Mouse (Mus musculus) T-helper 1 cell (primary cell): Measurements from ENCODE around the gene Setd2.

ENCODE experiments used
- in situ Hi-C: fragments of 300-600 bp; cut with MboI, MseI; formaldehyde crosslinking; loops from one replicate; pipeline ENCODE4 v1.15.1; 2025; ENCODE audit warnings: high pct_unique_total_duplicates

The Setd2 gene

DNA sequence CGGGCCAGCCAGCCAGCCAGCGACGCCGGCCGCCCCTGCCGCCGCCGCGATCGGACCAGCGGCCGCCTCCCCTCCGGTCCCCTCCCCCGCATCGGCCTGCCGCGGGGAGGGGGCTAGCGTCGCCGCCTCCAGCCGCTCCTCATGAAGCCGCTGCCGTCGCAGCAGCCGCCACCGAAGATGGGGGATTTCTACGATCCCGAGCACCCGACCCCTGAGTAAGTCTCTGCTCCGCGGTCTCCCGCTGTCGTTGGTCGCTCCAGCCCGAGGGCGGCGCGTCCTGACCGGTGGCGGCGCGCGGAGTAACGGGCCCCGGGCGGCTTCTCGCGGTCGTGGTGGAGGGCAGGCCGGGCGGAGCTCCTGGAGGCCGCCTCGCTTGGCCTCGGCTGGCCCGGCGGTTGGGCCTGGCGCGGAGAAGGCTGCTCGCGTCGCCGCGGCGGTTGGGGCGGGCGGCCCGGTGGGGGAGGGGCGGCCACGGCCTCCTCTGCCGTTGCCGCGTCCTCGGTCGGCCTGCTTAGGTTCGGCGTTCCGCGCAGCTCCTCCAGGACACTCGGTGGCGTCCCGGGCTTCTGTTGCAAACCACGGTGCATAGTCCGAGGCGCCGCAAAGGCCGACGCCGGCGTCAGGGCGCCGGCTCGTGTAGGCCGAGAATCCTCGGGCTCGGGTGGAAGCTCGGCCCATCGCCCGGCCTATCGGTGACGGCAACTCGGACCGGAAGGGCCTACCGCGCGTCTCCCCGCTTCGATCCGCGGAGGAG lies at the start of gene Setd2:
Gene Setd2 (plus strand): TSS at position 60 of the 754 bp plus-strand sequence.
- in situ Hi-C loops = no loop called here

DNA sequence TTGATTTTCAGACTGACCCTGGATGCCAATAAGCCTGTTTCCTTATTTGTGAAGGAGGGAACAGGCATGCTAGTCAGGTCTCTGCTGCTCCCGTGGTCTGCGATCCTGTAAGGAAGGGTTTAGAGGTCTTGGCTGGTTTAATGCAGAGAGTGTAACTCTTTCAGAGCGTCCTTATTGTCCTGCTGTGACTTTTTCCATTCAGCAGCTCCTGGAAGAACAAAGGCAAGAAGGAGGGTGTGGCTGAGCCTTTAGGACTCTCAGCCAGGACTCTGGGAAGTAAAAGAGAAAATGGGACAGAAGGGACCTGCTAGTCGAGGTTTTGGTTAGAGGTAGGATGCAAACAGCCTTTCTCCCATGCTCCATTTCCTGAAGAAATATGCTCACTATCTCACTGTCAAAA lies 43.6 kb upstream of the Setd2 start:
- in situ Hi-C loops = no loop called here

DNA sequence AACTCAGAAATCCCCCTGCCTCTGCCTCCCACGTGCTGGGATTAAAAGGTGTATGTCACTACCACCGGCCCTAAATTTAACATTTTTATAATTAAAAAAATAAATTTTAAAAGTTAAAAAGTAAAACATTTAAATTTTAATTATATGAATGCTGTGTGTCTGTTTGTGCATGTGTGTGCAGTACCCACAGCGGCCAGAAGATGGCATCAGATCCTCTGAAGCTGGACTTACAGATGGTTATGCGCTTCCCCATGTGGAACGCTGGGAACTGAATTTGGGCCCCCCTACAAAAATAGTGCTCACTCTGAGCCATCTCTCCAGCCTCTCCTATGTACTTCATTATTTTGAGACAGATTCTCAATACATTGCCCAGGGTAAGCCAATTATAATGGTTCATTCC lies 41.5 kb upstream of the Setd2 start:
- in situ Hi-C loops = no loop called here

DNA sequence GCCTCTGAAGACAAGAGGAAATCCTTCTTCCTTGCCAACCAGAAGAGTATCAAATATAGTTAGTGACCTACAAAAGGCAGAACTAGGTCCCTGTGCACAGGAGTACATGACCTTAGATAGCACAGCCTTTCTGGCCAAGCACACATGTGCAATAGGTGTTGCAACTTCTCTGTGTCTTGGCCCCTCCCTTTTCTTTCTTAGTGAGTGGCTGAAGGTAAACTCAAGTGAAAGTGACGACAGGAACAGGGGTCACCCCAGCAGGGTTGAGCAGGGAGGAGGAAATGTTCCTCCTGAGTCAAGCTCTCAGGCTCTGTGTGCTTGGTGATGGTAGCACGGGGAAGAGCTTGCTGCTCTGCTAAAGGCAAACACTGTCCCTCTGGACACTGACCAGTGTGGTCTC lies 6.7 kb upstream of the Setd2 start:
- in situ Hi-C loops = no loop called here

DNA sequence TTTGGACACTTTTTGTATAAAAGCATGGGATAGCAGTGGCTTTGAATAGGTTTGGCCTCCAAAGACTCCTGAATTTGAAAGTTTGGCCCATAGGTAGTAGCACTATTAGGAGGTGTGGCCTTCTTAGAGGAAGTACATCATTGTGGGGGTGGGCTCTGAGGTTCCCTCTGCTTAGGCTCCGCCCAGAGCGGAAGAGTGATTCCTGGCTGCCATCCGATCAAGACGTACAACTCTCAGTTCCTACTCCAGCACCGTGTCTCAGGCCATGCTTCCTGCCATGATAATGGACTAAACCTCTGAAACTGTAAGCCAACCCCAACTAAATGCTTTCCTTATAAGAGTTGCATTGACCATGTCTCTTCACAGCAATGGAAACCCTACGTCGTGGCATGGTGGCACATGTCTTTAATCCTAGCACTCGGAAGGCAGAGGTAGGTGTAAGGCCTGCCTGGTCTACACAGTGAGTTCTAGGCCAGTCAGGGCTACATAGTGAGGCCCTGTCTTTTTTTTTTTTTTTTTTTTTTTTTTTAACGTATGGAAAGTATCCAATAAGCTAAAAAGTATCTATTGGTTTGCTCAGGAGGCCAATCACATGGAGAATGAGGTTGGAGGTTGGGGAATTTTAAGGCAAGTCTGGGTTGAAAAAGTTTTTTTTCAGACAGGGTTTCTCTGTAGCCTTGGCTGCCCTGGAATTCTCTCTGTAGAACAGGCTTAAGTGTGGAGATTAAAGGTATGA lies 3.2 kb upstream of the Setd2 start:
- in situ Hi-C loops = no loop called here

DNA sequence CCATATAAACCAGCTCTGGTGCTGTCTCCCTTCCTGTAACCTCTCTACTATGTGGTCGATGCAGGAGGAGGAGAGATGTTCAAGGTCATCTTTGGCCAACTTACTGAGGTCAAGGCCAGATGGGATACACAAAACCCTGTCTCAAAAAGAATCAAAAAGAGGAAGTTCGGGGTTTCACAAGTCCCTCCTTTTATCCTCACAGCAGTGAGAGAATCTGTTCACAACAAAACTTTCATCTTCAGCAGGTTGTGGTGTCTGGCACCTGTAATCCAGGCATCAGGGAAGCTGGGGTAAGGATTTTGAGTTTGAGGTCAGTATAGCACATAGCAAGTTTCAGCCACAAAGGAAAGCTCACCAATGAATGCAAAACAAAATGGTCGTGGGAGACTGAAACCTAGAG lies 1.7 kb upstream of the Setd2 start:
- in situ Hi-C loops = no loop called here

DNA sequence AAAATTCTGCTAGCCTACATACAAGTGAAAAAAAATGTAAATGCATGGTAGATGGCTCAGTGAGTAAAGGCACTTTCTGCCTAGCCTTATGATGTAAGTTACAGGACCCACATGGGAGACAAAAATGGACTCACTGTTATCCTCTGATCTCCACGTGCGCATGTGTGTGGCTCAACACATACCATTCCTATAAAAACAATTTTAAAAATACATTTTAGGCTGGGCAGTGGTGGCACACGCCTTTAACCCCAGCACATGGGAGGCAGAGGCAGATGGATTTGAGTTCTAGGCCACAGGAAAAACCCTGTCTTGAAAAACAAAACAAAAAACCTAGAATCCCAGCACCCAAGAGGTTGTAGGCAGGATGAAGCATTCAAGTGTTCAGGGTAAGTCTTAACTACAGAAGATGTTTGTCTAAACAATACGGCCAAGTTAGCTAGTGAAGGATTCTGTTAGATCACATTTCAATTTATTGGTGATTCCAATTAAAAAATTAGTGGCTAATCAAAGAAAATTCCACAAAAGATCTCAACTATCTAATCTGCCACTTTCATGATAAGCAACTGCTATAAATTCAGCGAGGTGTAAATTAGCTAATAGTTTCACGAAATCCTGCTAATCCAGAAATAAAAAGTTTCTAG lies 1.1 kb upstream of the Setd2 start:
- in situ Hi-C loops = no loop called here

DNA sequence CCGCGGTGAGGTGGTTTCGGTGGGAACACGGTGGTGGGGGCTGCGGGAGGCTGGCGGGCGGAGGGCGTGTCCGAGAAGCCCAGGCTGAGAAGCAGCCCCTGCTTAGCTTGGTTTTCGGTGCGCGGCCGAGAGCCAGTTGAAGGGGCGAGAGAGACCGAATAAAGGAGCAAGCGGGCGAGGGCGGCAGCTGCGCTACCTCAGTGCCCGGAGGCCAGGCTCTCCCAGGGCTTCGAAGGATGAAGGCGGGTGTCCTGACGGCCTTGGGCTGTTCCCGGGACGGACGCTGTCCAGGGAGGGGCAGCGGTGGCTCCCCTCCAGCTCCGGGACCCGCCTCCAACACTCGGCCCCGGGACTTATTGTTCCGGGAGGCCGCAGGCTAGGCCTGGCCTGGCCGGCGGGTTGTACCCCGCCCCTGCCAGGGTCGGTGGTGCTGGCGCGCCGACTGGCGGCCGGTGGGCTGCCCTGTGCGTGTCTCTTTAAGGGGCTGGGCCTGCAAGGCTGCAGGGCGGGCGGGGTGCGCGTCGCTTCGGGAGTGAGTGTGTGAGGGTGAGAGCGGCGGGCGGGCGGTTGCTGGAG lies 395 bp upstream of the Setd2 start:
- in situ Hi-C loops = no loop called here

DNA sequence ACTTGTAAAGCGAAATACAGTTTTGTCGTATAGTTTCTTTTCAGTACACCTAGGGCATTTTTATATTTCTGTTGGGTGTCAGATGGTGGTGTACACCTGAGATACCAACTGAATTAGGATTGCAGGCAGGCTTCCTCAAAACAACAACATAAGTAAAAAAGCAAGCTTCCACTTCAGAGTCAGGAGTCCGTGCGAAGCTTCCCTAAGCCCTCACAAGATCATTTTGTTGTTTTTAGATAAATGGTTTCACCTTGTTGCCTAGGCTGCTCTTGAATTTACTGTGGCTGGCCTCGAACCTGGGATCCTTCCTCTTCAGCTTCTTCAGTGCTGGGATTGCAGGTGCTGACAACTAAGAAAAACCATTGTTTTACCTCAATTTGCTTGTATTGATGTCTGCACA lies 1.2 kb downstream of the Setd2 start:
- in situ Hi-C loops = no loop called here

DNA sequence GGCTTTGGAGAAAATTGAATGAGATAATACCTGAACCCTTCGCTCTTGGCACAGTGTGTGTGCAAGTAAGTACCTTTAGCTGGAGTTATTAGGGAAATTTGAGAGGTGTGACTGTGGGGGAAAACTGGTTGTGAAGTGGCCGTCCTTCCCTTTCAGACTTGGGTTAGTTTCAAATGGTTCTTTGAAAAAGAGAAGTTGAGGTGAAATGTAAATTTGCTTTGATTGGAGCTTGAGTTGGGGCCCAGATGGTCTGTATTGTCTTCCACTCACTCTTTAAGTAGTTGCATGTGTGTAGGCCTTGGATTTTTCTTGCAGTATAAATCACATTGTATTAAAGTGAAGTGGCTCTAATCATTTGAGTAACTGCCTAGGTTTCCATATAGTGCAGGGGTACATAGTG lies 2.7 kb downstream of the Setd2 start:
- in situ Hi-C loops = no loop called here

DNA sequence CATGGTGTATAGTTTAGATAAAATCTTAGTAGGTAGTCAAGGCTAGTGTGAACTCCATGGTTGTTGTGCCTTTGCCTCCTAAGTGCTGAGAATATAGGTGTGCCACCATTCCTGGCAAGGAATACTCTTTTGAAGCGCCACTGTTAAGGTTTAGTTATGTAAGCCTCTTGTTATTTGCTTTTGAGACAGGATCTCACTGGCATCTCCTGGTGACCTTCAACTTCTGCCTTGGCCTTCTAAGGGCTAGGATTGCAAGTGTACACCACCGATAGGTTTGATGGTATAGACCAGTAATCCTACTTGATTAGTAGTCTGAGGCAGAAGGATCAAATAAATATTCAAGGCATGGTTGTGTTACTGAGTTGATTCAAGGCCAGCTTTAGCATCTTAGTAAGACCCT lies 4.2 kb downstream of the Setd2 start:
- in situ Hi-C loops = no loop called here

DNA sequence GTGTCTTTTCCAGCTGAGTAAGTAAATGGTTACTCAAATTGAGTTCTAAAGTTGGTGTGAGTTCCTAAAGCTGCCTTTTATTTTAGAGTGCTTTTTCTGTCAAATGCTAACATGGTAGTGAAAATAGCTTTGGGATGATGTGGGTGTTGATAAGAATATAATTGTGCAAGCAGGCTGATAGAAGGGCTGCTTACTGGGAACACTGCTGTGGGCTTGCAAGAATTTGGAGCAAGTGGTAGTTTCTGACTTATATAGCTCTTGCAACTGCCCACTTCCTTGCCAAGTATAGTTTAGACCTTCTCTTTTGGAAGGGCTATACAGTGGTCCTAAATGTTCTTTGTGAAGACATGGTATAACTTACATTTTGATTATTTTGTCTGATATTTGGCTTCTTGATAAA lies 6.1 kb downstream of the Setd2 start:
- in situ Hi-C loops = no loop called here

DNA sequence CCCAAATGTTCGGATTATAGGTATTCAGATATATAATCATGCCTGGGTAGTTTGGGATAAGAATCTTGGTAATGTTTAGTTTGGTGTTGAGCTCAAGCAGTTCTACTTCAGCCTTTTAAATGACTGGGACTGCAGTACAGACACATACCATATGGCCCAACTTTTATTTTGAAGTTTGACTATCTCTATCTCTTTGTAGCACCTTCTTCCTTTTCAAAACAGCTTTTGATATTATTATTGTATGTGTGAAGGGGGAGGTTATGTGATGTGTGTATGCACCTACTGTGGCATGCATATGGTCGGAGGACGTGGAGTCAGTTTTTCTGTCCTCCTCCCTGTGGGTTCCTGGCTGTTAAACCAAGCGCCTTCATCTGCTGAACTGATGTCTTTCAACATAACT lies 9.6 kb downstream of the Setd2 start:
- in situ Hi-C loops = no loop called here

DNA sequence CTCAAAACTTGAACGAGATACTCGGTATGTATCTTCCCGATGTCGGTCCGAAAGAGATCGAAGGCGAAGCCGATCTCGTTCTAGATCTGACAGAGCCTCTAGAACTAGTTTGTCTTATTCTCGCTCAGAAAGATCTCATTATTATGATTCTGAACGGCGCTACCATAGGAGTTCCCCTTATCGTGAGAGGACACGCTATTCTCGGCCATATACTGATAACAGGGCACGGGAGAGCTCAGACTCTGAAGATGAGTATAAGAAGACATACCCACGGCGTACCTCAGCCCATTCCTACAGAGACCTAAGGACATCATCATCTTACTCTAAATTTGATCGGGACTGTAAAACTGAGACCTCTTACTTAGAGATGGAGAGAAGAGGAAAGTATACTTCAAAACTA lies 15.9 kb downstream of the Setd2 start:
- in situ Hi-C loops = no loop called here

DNA sequence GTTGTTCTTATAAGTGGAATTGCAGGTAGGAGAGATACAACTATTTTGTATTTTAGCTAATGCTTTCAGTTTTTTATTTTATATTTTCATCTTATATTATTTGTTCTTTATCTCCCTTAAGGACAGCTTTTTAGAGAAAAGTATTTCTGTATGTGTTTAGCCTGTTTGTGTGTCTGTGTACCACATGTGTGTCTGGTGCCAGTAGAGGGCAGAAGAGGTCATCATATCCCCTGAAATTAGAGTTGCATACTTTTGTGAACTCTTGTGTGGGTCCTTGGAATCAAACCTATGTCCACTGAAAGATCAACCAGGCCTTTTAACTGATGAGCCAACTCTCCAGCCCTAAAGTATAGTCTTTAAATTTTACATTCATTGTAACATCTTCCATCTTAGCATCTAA lies 35.9 kb downstream of the Setd2 start:
- in situ Hi-C loops = no loop called here

DNA sequence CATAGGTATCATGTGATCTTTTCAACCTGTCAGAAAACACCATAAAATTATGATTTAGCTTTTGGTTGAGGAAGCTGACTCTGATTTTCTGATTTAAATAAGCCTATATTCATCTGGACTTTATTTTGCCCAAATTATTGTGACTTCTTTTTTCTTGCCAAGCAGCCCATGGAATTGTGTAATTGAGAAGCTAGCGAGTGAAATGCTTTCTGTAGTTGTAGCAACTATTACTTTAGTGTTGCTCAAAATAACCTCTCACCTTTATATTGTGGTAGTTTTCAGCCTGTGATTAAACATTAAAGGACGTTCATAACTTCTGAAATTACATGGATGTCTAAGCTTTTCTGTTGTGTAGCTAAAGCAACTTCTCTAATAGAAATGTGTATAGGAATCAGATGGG lies 49.8 kb downstream of the Setd2 start:
- in situ Hi-C loops = no loop called here

DNA sequence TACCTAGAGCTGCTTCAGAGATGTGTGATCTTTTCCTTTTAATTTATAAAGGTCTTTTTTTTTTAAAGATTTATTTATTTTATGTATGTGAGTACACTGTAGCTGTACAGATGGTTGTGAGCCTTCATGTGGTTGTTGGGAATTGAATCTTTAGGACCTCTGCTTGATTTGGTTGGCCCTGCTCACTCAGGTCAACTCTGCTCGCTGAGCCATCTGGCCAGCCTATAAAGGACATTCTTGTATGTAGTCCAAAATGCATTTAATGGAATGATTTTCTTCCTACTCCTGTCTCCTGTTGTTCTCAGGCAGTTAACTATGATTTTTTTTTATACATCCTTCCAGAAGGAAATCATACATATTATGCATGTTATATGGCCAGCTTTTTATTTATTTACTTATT lies 51.1 kb downstream of the Setd2 start:
- in situ Hi-C loops = no loop called here

DNA sequence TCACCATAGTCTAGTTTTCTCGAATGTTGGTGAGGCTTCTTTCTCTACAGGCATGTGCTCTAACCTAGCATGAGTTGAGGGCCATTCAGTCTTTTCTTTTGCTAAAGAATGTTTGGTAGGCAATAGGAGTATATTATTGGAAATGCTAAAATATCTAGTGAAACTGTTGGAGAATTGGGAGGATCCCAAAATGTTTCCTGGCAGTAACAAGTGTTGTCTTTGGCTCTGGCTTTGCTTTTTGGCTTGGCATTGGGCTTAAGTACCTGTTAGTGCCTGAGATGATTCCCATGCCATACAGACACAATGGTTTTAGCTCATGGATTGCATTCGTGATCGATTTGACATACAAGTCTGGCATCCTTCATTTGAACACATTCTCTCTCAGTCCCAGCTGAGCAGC lies 79.1 kb downstream of the Setd2 start:
- in situ Hi-C loops = no loop called here

DNA sequence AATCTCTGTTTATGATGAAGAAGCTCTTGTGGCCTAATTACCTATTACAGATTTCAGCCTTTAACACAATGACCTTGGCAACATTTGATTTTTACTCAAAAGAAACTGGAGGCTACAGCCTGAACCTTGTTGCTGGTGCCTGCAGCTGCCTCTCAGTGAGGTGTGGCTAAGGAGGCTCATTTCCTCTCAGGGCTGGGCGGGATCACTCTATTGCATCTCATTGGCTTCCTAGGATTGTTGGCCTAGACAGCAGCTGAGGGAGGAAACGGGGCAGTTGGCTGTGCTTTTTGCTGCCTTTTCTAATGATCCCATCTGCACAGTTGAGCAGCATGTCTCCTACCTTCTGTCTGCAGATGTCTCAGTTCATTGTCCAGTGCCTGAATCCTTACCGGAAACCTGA lies 84.7 kb downstream of the Setd2 start:
- in situ Hi-C loops = no loop called here

DNA sequence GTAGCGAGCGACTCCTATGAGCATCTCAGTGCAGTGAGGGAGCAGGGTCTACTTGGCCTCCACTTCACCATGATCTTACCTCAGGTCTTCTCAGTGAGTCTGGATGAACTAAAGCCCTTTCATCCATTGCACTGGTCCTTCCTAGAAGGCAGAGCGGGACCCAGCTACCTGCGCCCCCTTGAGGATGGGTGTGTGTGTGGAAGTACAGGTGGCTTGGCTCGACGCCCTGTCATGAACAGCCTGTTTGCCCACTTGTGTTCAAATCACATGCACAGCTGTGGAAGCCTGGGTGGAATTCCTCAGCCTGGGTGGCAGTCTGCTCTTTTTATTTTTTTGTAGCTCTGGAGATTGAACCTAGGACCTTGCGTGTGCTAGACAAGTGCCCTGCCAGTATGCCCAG lies 87.8 kb downstream of the Setd2 start:
- in situ Hi-C loops = no loop called here

DNA sequence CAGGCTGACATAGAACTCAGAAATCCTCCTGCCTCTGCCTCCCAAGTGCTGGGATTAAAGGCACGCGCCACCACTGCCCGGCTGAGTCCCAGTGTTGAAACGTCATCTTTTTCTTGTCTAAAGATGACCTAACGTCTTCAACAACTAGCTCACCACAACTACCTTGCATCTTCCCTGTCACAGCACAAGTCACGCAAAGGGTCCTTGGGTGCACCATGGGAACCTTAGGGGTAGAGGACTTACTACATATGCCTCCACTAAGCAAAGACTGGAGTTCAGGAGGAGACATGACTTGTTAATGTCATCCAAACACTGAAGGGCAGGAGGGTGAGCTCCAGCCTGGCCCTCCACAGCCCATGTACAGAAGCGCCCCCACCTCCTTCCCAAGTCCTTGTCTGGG lies 88.3 kb downstream of the Setd2 start:
- in situ Hi-C loops = no loop called here

DNA sequence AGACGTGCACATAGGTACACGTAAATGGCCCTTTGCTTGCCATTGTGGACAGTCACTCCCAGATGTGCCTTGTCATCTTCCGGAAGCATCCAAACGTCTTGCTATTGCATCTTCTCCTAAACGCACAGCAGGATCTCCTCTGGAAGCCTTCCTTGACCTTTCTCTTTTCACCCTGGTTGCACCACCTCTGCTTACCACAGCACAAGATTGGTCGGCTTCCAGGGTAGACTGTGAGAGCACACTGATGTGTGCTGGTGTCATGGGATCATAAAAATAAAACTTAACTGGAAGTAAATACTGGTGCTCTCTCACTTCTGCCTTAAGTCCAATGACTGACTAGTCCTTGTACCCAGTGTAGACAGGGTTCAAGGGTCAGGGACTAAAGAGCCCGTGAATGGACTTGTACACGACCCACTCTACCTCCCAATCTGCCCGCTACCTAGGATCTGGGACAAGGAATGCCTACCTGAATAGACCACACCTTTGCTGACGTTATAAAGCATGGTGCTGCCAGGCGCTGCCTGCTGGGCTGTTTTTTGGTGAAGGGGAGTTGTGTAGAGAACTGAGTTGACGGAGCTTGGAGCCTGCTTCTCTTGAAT lies 90.3 kb downstream of the Setd2 start:
- in situ Hi-C loops = no loop called here
